Mouse (Mus musculus) heart, adult 2 months (tissue): Measurements from ENCODE around the gene Hipk3.

Experiments
- CTCF ChIP-seq: fragments of 200-600 bp; IDR thresholded peaks from 2 replicates; pipeline ENCODE4 v1.8.1; 2022; ENCODE audit warnings: antibody characterized with exemption, mild to moderate bottlenecking, moderate library complexity
- EP300 ChIP-seq: fragments of 200-500 bp; IDR thresholded peaks from 2 replicates; pipeline ENCODE4 v1.6.1; 2011; ENCODE audit warnings: low read depth, low read length, control low read depth; ENCODE audit not compliant: insufficient read depth
- POLR2A ChIP-seq: fragments of 200-500 bp; IDR thresholded peaks from 2 replicates; pipeline ENCODE4 v1.6.1; 2011; ENCODE audit warnings: mild to moderate bottlenecking, low read depth, low read length, control low read depth; ENCODE audit not compliant: insufficient read depth

GRCm38 (mm10) chr2:104450685-104451084, 43.6 kb downstream of the Hipk3 start:
- TF ChIP-seq POLR2A: no peak
- TF ChIP-seq CTCF: no peak
- no peak for TF ChIP-seq EP300
